Mouse (Mus musculus) lung, postnatal 36 days (tissue): Measurements from ENCODE around the gene Gm20388.
A peak's percentile ranks its signal among the peaks of the same experiment; 100 is the strongest.

Experiments
- DNase-seq: peaks from one replicate; pipeline ENCODE4 v3.0.0; 2022; ENCODE audit warnings: mixed read lengths

The Gm20388 gene

GRCm38 (mm10) chr8:122811870-122812494 is 2901.3 kb downstream of the Gm20388 start:
- DNase-seq, result no peak

- peak; percentile 13 for DNase-seq
Observed at GRCm38 (mm10) chr8:122812610-122813250, 2902.1 kb downstream of the Gm20388 start.

- no peak for DNase-seq
Observed at GRCm38 (mm10) chr8:122814608-122815007, 2904.0 kb downstream of the Gm20388 start.

GRCm38 (mm10) chr8:122816965-122817364 is 2906.3 kb downstream of the Gm20388 start:
- DNase-seq, result no peak

- no peak for DNase-seq
Observed at GRCm38 (mm10) chr8:122817724-122818496, 2907.3 kb downstream of the Gm20388 start.

GRCm38 (mm10) chr8:122819776-122820175 is 2909.1 kb downstream of the Gm20388 start:
- DNase-seq, result no peak

GRCm38 (mm10) chr8:122824571-122824970 is 2913.9 kb downstream of the Gm20388 start:
- no peak for DNase-seq

GRCm38 (mm10) chr8:122824986-122825385 is 2914.3 kb downstream of the Gm20388 start:
- no peak for DNase-seq

- no peak for DNase-seq
Observed at GRCm38 (mm10) chr8:122825408-122825807, 2914.8 kb downstream of the Gm20388 start.

- no peak for DNase-seq
Observed at GRCm38 (mm10) chr8:122829396-122829795, 2918.8 kb downstream of the Gm20388 start.

GRCm38 (mm10) chr8:122830349-122831061 is 2919.9 kb downstream of the Gm20388 start:
- DNase-seq, result peak; percentile 95

- no peak for DNase-seq
Observed at GRCm38 (mm10) chr8:122834416-122834815, 2923.8 kb downstream of the Gm20388 start.

GRCm38 (mm10) chr8:122834971-122835370 is 2924.3 kb downstream of the Gm20388 start:
- DNase-seq, result peak; percentile 86

- no peak for DNase-seq
Observed at GRCm38 (mm10) chr8:122836199-122836598, 2925.6 kb downstream of the Gm20388 start.

GRCm38 (mm10) chr8:122836696-122837095 is 2926.1 kb downstream of the Gm20388 start:
- no peak for DNase-seq

GRCm38 (mm10) chr8:122844161-122844560 is 2933.5 kb downstream of the Gm20388 start:
- DNase-seq, result no peak

GRCm38 (mm10) chr8:122845662-122846061 is 2935.0 kb downstream of the Gm20388 start:
- peak; percentile 11 for DNase-seq

GRCm38 (mm10) chr8:122847829-122848561 is 2937.4 kb downstream of the Gm20388 start, which contains the start of gene Cdh15:
Gene Cdh15, plus strand, starts transcription at chr8:122847966.
- DNase-seq, result peak; percentile 57

- no peak for DNase-seq
Observed at GRCm38 (mm10) chr8:122849152-122849910, 2938.7 kb downstream of the Gm20388 start.

GRCm38 (mm10) chr8:122850641-122851240 is 2940.1 kb downstream of the Gm20388 start:
- DNase-seq, result no peak
